Mouse (Mus musculus): ENCODE data around the gene Siglecg. TPM values are rescaled to one million over a fixed set of nuclear protein-coding genes. Genes with fewer than 3 reads are reported as not detected.

The Siglecg gene
- polyA plus RNA-seq, 1 experiment from 2014 or later, result 0.12 TPM

DNA sequence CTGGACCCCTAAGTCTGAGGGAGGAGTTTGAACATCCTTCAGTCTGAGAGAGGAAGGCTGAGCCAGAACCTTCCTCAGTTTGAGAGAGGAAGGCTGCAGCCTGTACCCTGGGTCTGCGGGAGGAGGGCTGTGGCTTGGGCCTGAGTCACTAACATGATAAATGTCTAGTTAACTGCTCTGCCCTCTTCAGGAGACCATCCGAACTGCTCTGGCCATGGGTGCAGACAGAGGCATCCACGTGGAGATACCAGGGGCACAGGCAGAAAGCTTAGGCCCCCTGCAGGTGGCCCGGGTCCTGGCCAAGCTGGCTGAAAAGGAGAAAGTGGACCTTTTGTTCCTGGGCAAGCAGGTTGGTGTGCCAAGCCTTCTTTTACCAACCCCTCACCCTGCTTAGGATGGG is 44.6 kb downstream of the Siglecg start:
- peaks cover 14% of the 10 kb centered on the region for H3K36me3 ChIP-seq (ENCODE audit: control insufficient read depth, insufficient read depth, low read length)
- no peaks in the 10 kb centered on the region for H3K9me3 ChIP-seq (ENCODE audit: control insufficient read depth, low read length)
- no peaks in the 10 kb centered on the region for H3K4me1 ChIP-seq (replicated peaks; ENCODE audit: control insufficient read depth, insufficient read depth)
- TF ChIP-seq CTCF (IDR thresholded peaks at IDR 0.05; ENCODE audit: low read depth), result peak; percentile 64
- TF ChIP-seq EP300 (optimal IDR thresholded peaks at IDR 0.05), result no peak
- peak; percentile 45 for DNase-seq (ENCODE audit: low spot score)
- WGBS, result 41% methylated on average over 4 of the region's 4 CpGs
- peak; percentile 35; the same call in 1 of the 2 replicates for ATAC-seq (ENCODE audit: low FRiP score, low TSS enrichment)
- no peak overlapping the region for H3K9ac ChIP-seq (ENCODE audit: low read length)
- H3K4me2 ChIP-seq (replicated peaks; ENCODE audit: low read depth), result no peak overlapping the region
- H3K27me3 ChIP-seq (ENCODE audit: control insufficient read depth, insufficient read depth, low read length), result no peaks in the 10 kb centered on the region
- no peak overlapping the region for H3K4me3 ChIP-seq (ENCODE audit: low read depth, low read length)
- H3K27ac ChIP-seq (replicated peaks), result peak overlapping the region; percentile 71

DNA sequence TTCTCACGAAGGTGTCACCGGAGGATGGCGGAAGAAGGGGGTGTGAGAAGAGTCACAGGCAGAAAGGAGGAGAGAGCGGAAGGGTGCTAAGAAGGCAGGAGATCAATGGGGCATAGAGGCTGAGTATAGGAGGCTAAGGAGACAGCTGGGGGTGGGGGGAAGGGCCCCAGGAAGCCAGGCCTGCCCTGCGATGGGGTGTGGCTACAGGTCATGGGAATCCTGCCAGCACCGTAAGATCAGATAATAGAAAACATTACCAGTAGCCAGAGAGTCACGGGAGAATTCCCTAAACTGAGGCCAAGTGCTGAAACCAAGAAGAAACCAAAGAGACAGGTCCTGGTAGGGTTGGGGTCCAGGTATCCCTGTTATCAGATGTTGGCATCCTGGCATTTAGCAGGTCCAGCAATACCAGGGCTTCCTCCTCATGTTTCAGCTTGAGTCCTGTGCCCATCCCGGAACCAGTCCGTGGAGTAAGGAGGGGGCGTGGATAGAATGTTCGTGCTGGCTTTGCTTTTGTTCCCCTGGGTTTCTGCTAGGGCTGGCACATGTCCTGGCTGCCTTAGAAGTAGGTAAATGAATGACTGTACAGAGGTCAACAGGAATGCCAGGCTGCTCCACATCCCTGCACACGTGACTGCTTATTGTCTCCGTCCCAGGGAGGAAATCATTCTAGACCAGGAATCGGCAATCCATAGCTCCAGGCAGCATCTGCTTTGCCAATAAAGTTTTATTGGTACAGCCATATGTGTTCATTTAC is 45.8 kb downstream of the Siglecg start:
- no peak overlapping the region for H3K4me3 ChIP-seq (ENCODE audit: low read depth, low read length)
- H3K9ac ChIP-seq (ENCODE audit: low read length), result no peak overlapping the region
- DNase-seq (ENCODE audit: low spot score) (peak; percentile 31), ATAC-seq (ENCODE audit: low FRiP score, low TSS enrichment) (peak; percentile 55)
- no peaks in the 10 kb centered on the region for H3K4me1 ChIP-seq (replicated peaks; ENCODE audit: control insufficient read depth, insufficient read depth)
- 72% methylated on average over 14 of the region's 14 CpGs for WGBS
- H3K36me3 ChIP-seq (ENCODE audit: control insufficient read depth, insufficient read depth, low read length), result peaks cover 14% of the 10 kb centered on the region
- TF ChIP-seq CTCF (IDR thresholded peaks at IDR 0.05; ENCODE audit: low read depth), result no peak
- TF ChIP-seq EP300 (optimal IDR thresholded peaks at IDR 0.05), result no peak
- H3K9me3 ChIP-seq (ENCODE audit: control insufficient read depth, low read length), result no peaks in the 10 kb centered on the region
- H3K27ac ChIP-seq (replicated peaks), result peak overlapping the region; percentile 71
- no peaks in the 10 kb centered on the region for H3K27me3 ChIP-seq (ENCODE audit: control insufficient read depth, insufficient read depth, low read length)
- no peak overlapping the region for H3K4me2 ChIP-seq (replicated peaks; ENCODE audit: low read depth)

DNA sequence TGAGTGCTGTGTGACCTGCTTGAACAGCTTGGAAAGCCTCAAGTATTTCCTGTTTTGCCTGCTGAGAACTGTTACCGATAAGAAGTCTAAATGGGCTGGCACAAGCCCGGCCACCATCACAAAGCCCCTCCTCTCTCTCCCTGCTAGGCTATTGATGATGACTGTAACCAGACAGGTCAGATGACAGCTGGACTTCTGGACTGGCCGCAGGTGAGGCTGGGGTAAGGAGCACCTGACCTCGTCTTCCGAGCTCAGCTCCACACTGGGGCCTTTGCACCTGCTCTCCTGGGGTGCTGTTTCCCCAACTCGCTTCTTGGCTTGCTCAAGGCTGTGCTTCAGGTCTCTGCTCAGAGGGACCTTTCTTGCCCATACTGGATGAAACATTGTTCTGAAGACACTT is 46.4 kb downstream of the Siglecg start:
- Histone ChIP-seq H3K36me3 (ENCODE audit: control insufficient read depth, insufficient read depth, low read length) (peaks cover 14% of the 10 kb centered on the region), H3K27me3 (ENCODE audit: control insufficient read depth, insufficient read depth, low read length) (no peaks in the 10 kb centered on the region), H3K27ac (replicated peaks) (peak overlapping the region; percentile 71), H3K4me3 (ENCODE audit: low read depth, low read length) (no peak overlapping the region), H3K4me1 (replicated peaks; ENCODE audit: control insufficient read depth, insufficient read depth) (no peaks in the 10 kb centered on the region), H3K9ac (ENCODE audit: low read length) (no peak overlapping the region), H3K4me2 (replicated peaks; ENCODE audit: low read depth) (no peak overlapping the region), H3K9me3 (ENCODE audit: control insufficient read depth, low read length) (no peaks in the 10 kb centered on the region)
- TF ChIP-seq EP300 (optimal IDR thresholded peaks at IDR 0.05), result no peak
- no peak for TF ChIP-seq CTCF (IDR thresholded peaks at IDR 0.05; ENCODE audit: low read depth)
- 82% methylated on average over 6 of the region's 6 CpGs for WGBS
- ATAC-seq (ENCODE audit: low FRiP score, low TSS enrichment) (peak; percentile 4; the same call in 1 of the 2 replicates), DNase-seq (ENCODE audit: low spot score) (no peak)

DNA sequence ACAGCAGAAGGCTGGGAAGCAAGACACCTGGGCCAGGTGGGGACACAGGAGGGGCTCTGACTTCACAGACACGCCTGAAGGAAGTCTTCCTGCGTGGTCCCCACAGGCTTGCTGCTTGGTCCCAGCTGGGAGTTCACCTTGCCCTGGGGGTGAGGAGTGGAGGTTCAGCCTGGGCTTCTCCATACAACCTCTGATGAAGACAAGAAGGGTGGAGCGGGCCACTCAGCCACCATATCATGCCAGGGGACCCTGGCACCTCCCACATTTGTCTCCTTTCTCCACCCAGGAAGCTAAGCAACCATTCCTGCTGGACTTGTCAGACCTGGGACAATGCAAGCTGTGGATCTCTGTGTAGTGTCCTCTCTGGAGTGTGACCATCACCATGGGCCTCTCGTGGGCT is 54.8 kb downstream of the Siglecg start, which contains the start of gene Vsig10l:
Gene Vsig10l, plus strand, starts transcription at position 301 of the 400 bp plus-strand sequence.
- Histone ChIP-seq H3K9me3 (ENCODE audit: control insufficient read depth, low read length) (no peaks in the 10 kb centered on the region), H3K9ac (ENCODE audit: low read length) (0 out of 2 replicates have a peak within 1 kb of the TSS, but pooled peaks have one; percentile 23), H3K27me3 (ENCODE audit: control insufficient read depth, insufficient read depth, low read length) (no peaks in the 10 kb centered on the region), H3K36me3 (ENCODE audit: control insufficient read depth, insufficient read depth, low read length) (no peaks in the 10 kb centered on the region), H3K4me1 (replicated peaks; ENCODE audit: control insufficient read depth, insufficient read depth) (0 out of 2 replicates have a peak, but pooled peaks cover 2% of the 10 kb centered on the region), H3K27ac (replicated peaks) (peak within 1 kb of the TSS; percentile 63; the same call in 1 of the 2 replicates), H3K4me3 (ENCODE audit: low read depth, low read length) (no peak within 1 kb of the TSS), H3K4me2 (replicated peaks; ENCODE audit: low read depth) (no peak within 1 kb of the TSS)
- 59% methylated on average over 4 of the region's 4 CpGs for WGBS
- TF ChIP-seq CTCF (IDR thresholded peaks at IDR 0.05; ENCODE audit: low read depth) (no peak), EP300 (optimal IDR thresholded peaks at IDR 0.05) (peak; percentile 61)
- no peak for DNase-seq (ENCODE audit: low spot score)
- no peak for ATAC-seq (ENCODE audit: low FRiP score, low TSS enrichment)

DNA sequence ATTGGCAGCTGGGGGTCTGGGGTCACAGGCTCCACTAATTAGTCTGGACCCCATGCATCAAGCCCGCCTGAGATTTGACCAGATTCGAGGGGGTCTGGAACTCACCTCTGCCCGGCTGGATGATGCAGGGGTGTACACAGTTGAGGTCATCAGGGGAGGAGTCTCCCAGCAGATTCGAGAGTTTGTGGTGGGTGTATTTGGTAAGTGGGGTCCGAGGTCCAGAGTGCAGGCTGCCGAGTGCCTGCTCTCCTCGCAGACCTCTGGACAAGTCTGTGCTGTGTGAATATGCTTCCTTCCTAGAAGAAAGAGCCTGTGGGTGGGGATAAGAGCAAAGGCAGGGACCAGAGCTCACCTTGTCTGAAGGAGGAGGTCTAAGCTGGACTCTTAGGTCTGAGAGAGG is 56.0 kb downstream of the Siglecg start:
- H3K36me3 ChIP-seq (ENCODE audit: control insufficient read depth, insufficient read depth, low read length), result no peaks in the 10 kb centered on the region
- H3K4me1 ChIP-seq (replicated peaks; ENCODE audit: control insufficient read depth, insufficient read depth), result 0 out of 2 replicates have a peak, but pooled peaks cover 2% of the 10 kb centered on the region
- no peaks in the 10 kb centered on the region for H3K27me3 ChIP-seq (ENCODE audit: control insufficient read depth, insufficient read depth, low read length)
- H3K4me3 ChIP-seq (ENCODE audit: low read depth, low read length), result no peak overlapping the region
- H3K4me2 ChIP-seq (replicated peaks; ENCODE audit: low read depth), result no peak overlapping the region
- H3K9me3 ChIP-seq (ENCODE audit: control insufficient read depth, low read length), result no peaks in the 10 kb centered on the region
- H3K27ac ChIP-seq (replicated peaks), result no peak overlapping the region
- TF ChIP-seq CTCF (IDR thresholded peaks at IDR 0.05; ENCODE audit: low read depth), result no peak
- TF ChIP-seq EP300 (optimal IDR thresholded peaks at IDR 0.05), result no peak
- no peak for ATAC-seq (ENCODE audit: low FRiP score, low TSS enrichment)
- 73% methylated on average over 7 of the region's 7 CpGs for WGBS
- H3K9ac ChIP-seq (ENCODE audit: low read length), result 0 out of 2 replicates have a peak overlapping the region, but pooled peaks have one; percentile 23
- no peak for DNase-seq (ENCODE audit: low spot score)

DNA sequence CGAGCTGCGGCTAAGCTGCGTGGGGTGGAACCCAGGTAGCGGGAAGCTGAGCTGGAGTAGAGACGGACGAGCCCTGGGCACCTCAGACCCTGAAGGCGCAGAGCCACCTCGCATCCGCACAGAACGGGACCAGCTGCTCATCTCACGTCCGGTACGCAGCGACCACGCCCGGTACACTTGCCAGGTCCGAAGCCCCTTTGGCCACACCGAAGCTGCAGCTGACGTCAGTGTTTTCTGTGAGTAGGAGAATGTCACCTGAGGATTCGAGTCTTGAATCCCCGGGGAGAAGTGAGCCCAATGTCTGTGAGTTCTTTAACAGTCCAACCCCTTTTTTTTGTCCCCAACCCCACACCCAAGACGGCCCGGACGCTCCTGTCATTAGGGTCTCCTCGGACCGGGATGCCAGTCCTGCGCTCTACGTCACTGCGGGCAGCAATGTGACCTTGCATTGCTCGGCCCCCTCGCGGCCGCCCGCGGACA is 56.9 kb downstream of the Siglecg start:
- Histone ChIP-seq H3K9ac (ENCODE audit: low read length) (peak overlapping the region; percentile 51), H3K4me1 (replicated peaks; ENCODE audit: control insufficient read depth, insufficient read depth) (0 out of 2 replicates have a peak, but pooled peaks cover 2% of the 10 kb centered on the region), H3K36me3 (ENCODE audit: control insufficient read depth, insufficient read depth, low read length) (no peaks in the 10 kb centered on the region), H3K4me2 (replicated peaks; ENCODE audit: low read depth) (peak overlapping the region; percentile 92), H3K27me3 (ENCODE audit: control insufficient read depth, insufficient read depth, low read length) (no peaks in the 10 kb centered on the region), H3K27ac (replicated peaks) (peak overlapping the region; percentile 69; the same call in 1 of the 2 replicates), H3K4me3 (ENCODE audit: low read depth, low read length) (peak overlapping the region; percentile 55), H3K9me3 (ENCODE audit: control insufficient read depth, low read length) (no peaks in the 10 kb centered on the region)
- DNase-seq (ENCODE audit: low spot score), result no peak
- ATAC-seq (ENCODE audit: low FRiP score, low TSS enrichment), result no peak
- WGBS, result 7% methylated on average over 35 of the region's 35 CpGs
- TF ChIP-seq EP300 (optimal IDR thresholded peaks at IDR 0.05), result no peak
- no peak for TF ChIP-seq CTCF (IDR thresholded peaks at IDR 0.05; ENCODE audit: low read depth)

Data from stomach, postnatal 0 days (tissue).